Mouse (Mus musculus) hindbrain, postnatal 0 days (tissue): ENCODE results near the gene Nt5c2. TPM values are rescaled to one million over a fixed set of nuclear protein-coding genes. Genes with fewer than 3 reads are reported as not detected.

Source experiments
- ATAC-seq: fragments of 200-750 bp; cut with Nextera tagmentation; 2 replicates; pipeline ENCODE4 v1.8.0; 2017; ENCODE audit warnings: mild to moderate bottlenecking, moderate TSS enrichment, moderate library complexity
- DNase-seq: peaks from one replicate; pipeline ENCODE4 v3.0.0-alpha.2; 2015; ENCODE audit warnings: low spot score
- H3K27ac ChIP-seq: fragments of 300-500 bp; sonication (generic); 2 replicates; pipeline ENCODE4 v1.5.1; 2014; ENCODE audit warnings: mild to moderate bottlenecking
- H3K27me3 ChIP-seq: fragments of 300-500 bp; sonication (generic); 2 replicates; pipeline ENCODE4 v1.6.1; 2014; ENCODE audit warnings: low read length, mixed read lengths; ENCODE audit not compliant: insufficient read depth
- H3K36me3 ChIP-seq: fragments of 300-500 bp; sonication (generic); 2 replicates; pipeline ENCODE4 v1.6.1; 2014; ENCODE audit warnings: low read length, mixed read lengths; ENCODE audit not compliant: insufficient read depth
- H3K4me1 ChIP-seq: fragments of 300-500 bp; sonication (generic); 2 replicates; pipeline ENCODE4 v1.6.1; 2014; ENCODE audit warnings: antibody characterized with exemption, low read length, mixed read lengths; ENCODE audit not compliant: insufficient read depth
- H3K4me2 ChIP-seq: fragments of 300-500 bp; sonication (generic); 2 replicates; pipeline ENCODE4 v1.6.1; 2014; ENCODE audit warnings: low read depth, mild to moderate bottlenecking, low read length, moderate library complexity, mixed read lengths
- H3K4me3 ChIP-seq: fragments of 300-500 bp; sonication (generic); 2 replicates; pipeline ENCODE4 v1.5.1; 2014; ENCODE audit warnings: low read length
- H3K9ac ChIP-seq: fragments of 300-500 bp; sonication (generic); replicated peaks from 2 replicates; pipeline ENCODE4 v1.6.1; 2014; ENCODE audit warnings: mild to moderate bottlenecking, low read length, moderate library complexity, mixed read lengths
- H3K9me3 ChIP-seq: fragments of 300-500 bp; sonication (generic); 2 replicates; pipeline ENCODE4 v1.6.1; 2016; ENCODE audit warnings: low read length, mixed read lengths
- CTCF ChIP-seq: IDR thresholded peaks from 2 replicates; pipeline ENCODE4 v1.5.1; 2016; ENCODE audit warnings: antibody characterized with exemption, control low read depth, low read depth
- WGBS: fragments of 180-500 bp; shearing (Covaris S2); extraction: QIAGEN DNeasy Blood & Tissue Kit; methylation state at CpG from one replicate; pipeline ENCODE4 v1.1.7; 2014; 5-methylcytosine and 5-hydroxymethylcytosine counted together
- polyA plus RNA-seq: library from polyadenylated mRNA; unstranded; fragments of >200 nt; fragmentation: Nextera tagmentation; extraction: Ambion mirVana; gene quantifications from 2 replicates; pipeline ENCODE4 v1.2.1, GENCODE M21; 2015
- total RNA-seq: library from RNA; depleted of rRNA; stranded (reverse); fragments of >200 nt; gene quantifications from 2 replicates; pipeline ENCODE4 v1.2.3, GENCODE M21; 2014

Gene Nt5c2
- total and polyA plus RNA-seq, 2 experiments from 2014 or later: 43.4 to 79.8 TPM

DNA sequence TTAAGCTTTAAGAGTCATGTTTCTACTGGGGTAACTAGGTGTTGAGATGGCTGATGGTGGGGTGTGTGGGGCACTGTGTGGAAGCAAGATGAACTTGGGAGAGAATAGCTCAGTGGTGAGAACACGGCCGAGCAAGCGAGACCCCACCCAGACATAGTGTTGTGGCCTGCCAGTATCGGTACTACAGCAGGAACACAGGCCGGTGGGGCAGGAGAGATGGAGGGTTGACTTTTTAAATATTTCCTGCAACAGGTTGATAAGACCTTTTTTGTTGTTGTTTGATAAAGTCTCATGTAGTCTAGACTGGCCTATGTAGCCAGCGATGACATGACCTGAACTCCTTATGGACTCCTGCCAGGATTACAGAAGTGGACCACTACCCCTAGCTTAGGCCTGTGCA, 114.2 kb downstream of the Nt5c2 start:
- Histone ChIP-seq H3K9ac (no peak overlapping the region), H3K4me1 (no peaks in the 10 kb centered on the region), H3K9me3 (no peaks in the 10 kb centered on the region), H3K27ac (no peak overlapping the region), H3K4me2 (no peak overlapping the region), H3K36me3 (peaks cover 8% of the 10 kb centered on the region), H3K27me3 (no peaks in the 10 kb centered on the region), H3K4me3 (no peak overlapping the region)
- ATAC-seq: no peak
- TF ChIP-seq CTCF: no peak
- no peak for DNase-seq
- WGBS: 98% methylated on average over 6 of the region's 6 CpGs

DNA sequence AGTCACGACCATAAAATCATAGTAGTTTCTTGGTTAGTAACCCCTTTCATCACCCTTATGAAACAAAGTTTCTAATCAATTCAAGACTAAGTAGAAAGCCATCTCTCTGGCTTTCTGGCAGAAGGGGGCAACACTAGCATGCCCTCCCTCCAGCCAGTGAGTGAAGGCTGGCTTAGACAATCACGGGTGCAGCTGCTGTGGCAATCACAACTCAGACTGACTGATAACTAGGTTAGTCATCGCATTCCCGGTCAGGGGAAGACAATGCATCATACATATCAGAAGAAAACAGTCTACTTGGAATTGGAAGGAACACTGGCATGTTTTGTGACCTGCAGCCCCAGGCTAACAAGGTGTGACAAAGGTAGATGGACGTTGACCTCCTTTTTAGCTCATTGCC, 115.1 kb downstream of the Nt5c2 start:
- no peaks in the 10 kb centered on the region for H3K9me3 ChIP-seq
- no peak overlapping the region for H3K9ac ChIP-seq
- H3K36me3 ChIP-seq: peaks cover 8% of the 10 kb centered on the region
- TF ChIP-seq CTCF: no peak
- H3K27me3 ChIP-seq: no peaks in the 10 kb centered on the region
- H3K4me2 ChIP-seq: no peak overlapping the region
- H3K4me1 ChIP-seq: no peaks in the 10 kb centered on the region
- DNase-seq: no peak
- 71% methylated on average over 5 of the region's 5 CpGs for WGBS
- no peak for ATAC-seq
- no peak overlapping the region for H3K4me3 ChIP-seq
- no peak overlapping the region; the same call in 1 of the 2 replicates for H3K27ac ChIP-seq

- Histone ChIP-seq H3K27me3 (no peaks in the 10 kb centered on the region), H3K4me3 (no peak overlapping the region), H3K9me3 (no peaks in the 10 kb centered on the region), H3K27ac (no peak overlapping the region), H3K4me1 (no peaks in the 10 kb centered on the region), H3K9ac (no peak overlapping the region), H3K4me2 (no peak overlapping the region), H3K36me3 (peaks cover 8% of the 10 kb centered on the region)
- TF ChIP-seq CTCF: no peak
- 53% methylated on average over 5 of the region's 5 CpGs for WGBS
- DNase-seq (peak; percentile 28), ATAC-seq (no peak)
Measured at GRCm38 (mm10) chr19:46899306-46899705, 115.6 kb downstream of the Nt5c2 start.

DNA sequence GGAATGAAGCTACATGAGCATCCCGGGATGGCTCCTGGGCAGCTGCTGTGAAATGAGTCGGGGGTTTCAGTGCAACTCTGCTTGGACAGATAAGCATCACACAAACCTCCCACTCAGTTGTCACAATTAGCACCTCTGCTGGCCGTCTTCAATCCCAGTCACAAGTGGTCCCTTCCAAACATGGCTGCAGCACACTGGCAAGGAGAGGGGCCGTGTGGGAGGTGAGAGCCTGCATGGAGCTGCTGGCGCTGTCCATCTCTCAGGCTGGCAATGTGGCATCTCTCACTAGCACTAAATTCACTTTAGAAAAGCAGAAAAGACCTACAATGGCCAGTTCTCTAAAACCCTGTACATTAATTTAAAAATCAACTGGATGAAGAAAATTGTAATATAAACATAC, 116.7 kb downstream of the Nt5c2 start:
- no peaks in the 10 kb centered on the region for H3K27me3 ChIP-seq
- DNase-seq (no peak), ATAC-seq (no peak)
- 83% methylated on average over 5 of the region's 5 CpGs for WGBS
- H3K9me3 ChIP-seq: no peaks in the 10 kb centered on the region
- H3K4me2 ChIP-seq: no peak overlapping the region
- H3K4me3 ChIP-seq: no peak overlapping the region
- no peak overlapping the region for H3K27ac ChIP-seq
- peaks cover 8% of the 10 kb centered on the region for H3K36me3 ChIP-seq
- no peaks in the 10 kb centered on the region for H3K4me1 ChIP-seq
- no peak for TF ChIP-seq CTCF
- H3K9ac ChIP-seq: no peak overlapping the region

DNA sequence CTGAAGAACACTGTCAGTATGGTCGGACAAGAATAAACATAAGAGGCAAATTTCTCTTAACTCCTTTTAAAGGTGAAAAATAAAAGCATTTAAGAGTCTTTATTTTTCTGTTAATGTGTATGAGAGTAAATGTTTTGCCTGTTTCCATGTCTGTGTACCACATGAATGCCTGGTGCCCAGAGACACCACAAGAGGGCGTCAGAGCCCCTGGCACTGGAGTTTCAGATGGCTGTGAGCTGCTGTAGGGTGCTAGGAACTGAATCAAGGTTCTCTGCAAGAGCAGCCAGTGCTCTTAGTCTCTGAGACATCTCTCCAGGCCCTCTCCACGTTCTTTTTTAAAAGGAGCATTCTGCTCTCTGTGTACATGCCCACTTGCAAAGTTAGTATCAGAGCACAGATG, 117.8 kb downstream of the Nt5c2 start:
- peak; percentile 38 for TF ChIP-seq CTCF
- no peak overlapping the region for H3K4me2 ChIP-seq
- no peak for DNase-seq
- H3K27me3 ChIP-seq: no peaks in the 10 kb centered on the region
- 83% methylated on average over 3 of the region's 3 CpGs for WGBS
- H3K4me3 ChIP-seq: no peak overlapping the region
- no peak overlapping the region for H3K9ac ChIP-seq
- H3K9me3 ChIP-seq: no peaks in the 10 kb centered on the region
- peaks cover 12% of the 10 kb centered on the region for H3K36me3 ChIP-seq
- H3K27ac ChIP-seq: no peak overlapping the region
- ATAC-seq: no peak
- no peaks in the 10 kb centered on the region for H3K4me1 ChIP-seq

DNA sequence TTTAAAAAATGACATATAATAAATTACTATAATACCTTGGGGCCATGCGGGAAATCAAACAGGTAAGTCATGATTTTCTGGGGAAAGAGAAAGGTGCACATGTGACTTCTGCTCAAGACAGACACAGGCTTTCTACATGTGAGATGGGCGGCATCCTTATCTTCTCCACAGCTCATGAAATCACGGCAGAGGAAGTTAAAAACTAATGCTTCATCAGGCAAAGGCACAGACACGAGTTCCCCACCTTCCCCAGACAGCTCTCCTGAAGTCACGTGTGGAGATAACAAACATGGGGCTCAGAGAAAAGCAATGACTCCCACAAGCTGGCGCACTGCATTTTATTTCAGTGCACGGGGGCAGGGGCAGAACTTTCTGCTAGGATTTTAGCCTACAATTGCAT, 121.5 kb downstream of the Nt5c2 start:
- Histone ChIP-seq H3K36me3 (peaks cover 45% of the 10 kb centered on the region), H3K27me3 (no peaks in the 10 kb centered on the region), H3K27ac (no peak overlapping the region), H3K9me3 (no peaks in the 10 kb centered on the region), H3K4me1 (no peaks in the 10 kb centered on the region), H3K4me2 (no peak overlapping the region), H3K9ac (no peak overlapping the region), H3K4me3 (no peak overlapping the region)
- 89% methylated on average over 7 of the region's 7 CpGs for WGBS
- DNase-seq: no peak
- ATAC-seq: no peak
- no peak for TF ChIP-seq CTCF

GRCm38 (mm10) chr19:46892856-46893255, 122.1 kb downstream of the Nt5c2 start:
- WGBS: 86% methylated on average over 3 of the region's 3 CpGs
- H3K36me3 ChIP-seq: peaks cover 50% of the 10 kb centered on the region

More at GRCm38 (mm10) chr19:46892856-46893255, 122.1 kb downstream of the Nt5c2 start:
- TF ChIP-seq CTCF: no peak
- Histone ChIP-seq H3K27ac (no peak overlapping the region), H3K4me3 (no peak overlapping the region), H3K4me1 (no peaks in the 10 kb centered on the region), H3K9me3 (no peaks in the 10 kb centered on the region), H3K9ac (no peak overlapping the region), H3K27me3 (no peaks in the 10 kb centered on the region), H3K4me2 (no peak overlapping the region)
- DNase-seq (no peak), ATAC-seq (no peak)
